Mouse (Mus musculus) heart, embryonic 16.5 days (tissue): ENCODE results near the gene Tprn. TPM values are rescaled to one million over a fixed set of nuclear protein-coding genes. Genes with fewer than 3 reads are reported as not detected.

Source experiments
- ATAC-seq: fragments of 200-750 bp; cut with Nextera tagmentation; replicated peaks from 2 replicates; pipeline ENCODE4 v1.8.0; 2017; ENCODE audit warnings: moderate number of reproducible peaks; ENCODE audit not compliant: insufficient read depth, low FRiP score; ENCODE audit errors: extremely low read depth
- H3K27ac ChIP-seq: fragments of 300-500 bp; sonication (generic); 2 replicates; pipeline ENCODE4 v1.5.1; 2014; ENCODE audit warnings: mild to moderate bottlenecking, low read length, control low read depth, moderate library complexity
- H3K27me3 ChIP-seq: fragments of 300-500 bp; sonication (generic); 2 replicates; pipeline ENCODE4 v1.6.1; 2014; ENCODE audit warnings: low read length, mixed read lengths; ENCODE audit not compliant: control insufficient read depth, insufficient read depth
- H3K36me3 ChIP-seq: fragments of 300-500 bp; sonication (generic); 2 replicates; pipeline ENCODE4 v1.6.1; 2014; ENCODE audit not compliant: control insufficient read depth, insufficient read depth
- H3K4me1 ChIP-seq: fragments of 300-500 bp; sonication (generic); 2 replicates; pipeline ENCODE4 v1.6.1; 2014; ENCODE audit warnings: low read length, mixed read lengths; ENCODE audit not compliant: control insufficient read depth, insufficient read depth
- H3K4me2 ChIP-seq: fragments of 300-500 bp; sonication (generic); 2 replicates; pipeline ENCODE4 v1.6.1; 2014; ENCODE audit warnings: low read depth, mild to moderate bottlenecking, control low read depth, low read length
- H3K4me3 ChIP-seq: fragments of 300-500 bp; sonication (generic); 2 replicates; pipeline ENCODE4 v1.5.1; 2014; ENCODE audit warnings: mild to moderate bottlenecking, control low read depth, low read length
- H3K9ac ChIP-seq: fragments of 300-500 bp; sonication (generic); 2 replicates; pipeline ENCODE4 v1.6.1; 2014; ENCODE audit warnings: low read length, control low read depth
- H3K9me3 ChIP-seq: fragments of 300-500 bp; sonication (generic); replicated peaks from 2 replicates; pipeline ENCODE4 v1.6.1; 2016; ENCODE audit warnings: low read length; ENCODE audit not compliant: control insufficient read depth
- WGBS: fragments of 180-500 bp; shearing (Covaris S2); extraction: QIAGEN DNeasy Blood & Tissue Kit; methylation state at CpG from one replicate; pipeline ENCODE4 v1.1.7; 2014; 5-methylcytosine and 5-hydroxymethylcytosine counted together
- polyA plus RNA-seq: library from polyadenylated mRNA; unstranded; fragments of >200 nt; fragmentation: Nextera tagmentation; extraction: Ambion mirVana; gene quantifications from 2 replicates; pipeline ENCODE4 v1.2.1, GENCODE M21; 2015

Tprn gene
- polyA plus RNA-seq, 1 experiment from 2014 or later: 5.9 TPM

DNA sequence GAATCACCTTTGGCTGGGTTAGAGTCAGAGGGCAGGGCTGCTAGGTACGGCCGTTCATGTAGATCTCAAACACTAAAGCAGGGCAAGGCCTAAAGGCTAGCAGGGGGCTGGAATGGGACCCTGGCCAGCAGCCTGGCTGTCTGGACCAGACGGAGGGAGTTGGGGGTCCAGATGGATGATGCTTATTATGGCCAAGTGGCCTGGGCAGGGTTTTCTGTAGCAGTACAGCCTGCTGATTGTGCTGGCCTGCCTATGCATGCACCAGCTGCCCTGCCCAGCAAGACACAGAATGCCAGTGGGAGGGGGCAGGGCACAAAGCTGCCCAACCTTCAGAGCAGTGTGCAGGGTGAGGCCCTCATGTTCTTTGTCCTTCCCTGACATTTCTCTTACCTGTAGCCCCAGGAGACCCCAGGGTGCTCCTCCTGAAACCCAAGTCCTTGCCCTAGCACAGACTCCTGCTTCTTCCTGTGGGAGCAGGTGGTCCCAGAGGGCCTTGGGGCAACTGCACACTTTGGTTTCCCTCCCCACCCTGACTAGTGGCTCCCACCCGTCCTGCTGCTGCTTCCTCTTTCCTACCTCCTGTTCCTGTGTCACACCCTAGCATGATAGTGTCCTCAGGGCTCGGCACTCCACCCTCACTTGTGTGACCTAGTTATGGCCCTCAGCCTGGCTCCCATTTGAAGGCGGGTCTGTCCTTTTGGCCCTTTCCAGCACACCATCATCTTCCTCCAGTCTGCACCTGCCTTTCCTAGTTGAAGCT lies 3.7 kb downstream of the Tprn start:
- no peaks in the 10 kb centered on the region for H3K9me3 ChIP-seq
- peaks cover 8% of the 10 kb centered on the region for H3K27me3 ChIP-seq
- no peak overlapping the region for H3K27ac ChIP-seq
- peaks cover 11% of the 10 kb centered on the region; the same call in 1 of the 2 replicates for H3K36me3 ChIP-seq
- peaks cover 37% of the 10 kb centered on the region for H3K4me1 ChIP-seq
- peak overlapping the region; percentile 17; the same call in 1 of the 2 replicates for H3K4me2 ChIP-seq
- ATAC-seq: no peak
- WGBS: 51% methylated on average over 6 of the region's 6 CpGs
- H3K4me3 ChIP-seq: no peak overlapping the region
- peak overlapping the region; percentile 45; the same call in 1 of the 2 replicates for H3K9ac ChIP-seq

- 36% methylated on average over 2 of the region's 2 CpGs for WGBS
- Histone ChIP-seq H3K27me3 (peaks cover 8% of the 10 kb centered on the region), H3K9me3 (no peaks in the 10 kb centered on the region), H3K27ac (no peak overlapping the region), H3K9ac (no peak overlapping the region), H3K4me1 (peaks cover 43% of the 10 kb centered on the region), H3K36me3 (peaks cover 11% of the 10 kb centered on the region; the same call in 1 of the 2 replicates), H3K4me3 (no peak overlapping the region), H3K4me2 (0 out of 2 replicates have a peak overlapping the region, but pooled peaks have one; percentile 13)
- no peak for ATAC-seq
Observed at GRCm38 (mm10) chr2:25266720-25267119, 4.3 kb downstream of the Tprn start.

- no peak for ATAC-seq
- Histone ChIP-seq H3K27ac (no peak overlapping the region), H3K4me1 (peaks cover 43% of the 10 kb centered on the region), H3K36me3 (peaks cover 11% of the 10 kb centered on the region; the same call in 1 of the 2 replicates), H3K9me3 (no peaks in the 10 kb centered on the region), H3K9ac (no peak overlapping the region), H3K27me3 (peaks cover 8% of the 10 kb centered on the region), H3K4me3 (no peak overlapping the region), H3K4me2 (no peak overlapping the region)
Observed at GRCm38 (mm10) chr2:25267241-25267640, 4.8 kb downstream of the Tprn start.

- no peak overlapping the region for H3K4me2 ChIP-seq
- H3K9me3 ChIP-seq: no peaks in the 10 kb centered on the region
- 67% methylated on average over 4 of the region's 4 CpGs for WGBS
- H3K27me3 ChIP-seq: peaks cover 8% of the 10 kb centered on the region
- H3K27ac ChIP-seq: no peak overlapping the region
- H3K36me3 ChIP-seq: peaks cover 11% of the 10 kb centered on the region; the same call in 1 of the 2 replicates
- no peak for ATAC-seq
- H3K4me3 ChIP-seq: no peak overlapping the region
- H3K9ac ChIP-seq: no peak overlapping the region
- peaks cover 43% of the 10 kb centered on the region for H3K4me1 ChIP-seq
Observed at GRCm38 (mm10) chr2:25267746-25268309, 5.4 kb downstream of the Tprn start.

GRCm38 (mm10) chr2:25271827-25272511 lies 9.6 kb downstream of the Tprn start, which contains the start of the genes Ssna1 and Anapc2:
TSS of gene Ssna1 (minus strand) at chr2:25272438.
TSS of gene Anapc2 (plus strand) at chr2:25272478.
- peak within 1 kb of the TSS; percentile 78 for H3K4me3 ChIP-seq
- peak within 1 kb of the TSS; percentile 96 for H3K4me2 ChIP-seq
- peaks cover 33% of the 10 kb centered on the region for H3K36me3 ChIP-seq
- peak within 1 kb of the TSS; percentile 82 for H3K9ac ChIP-seq
- peak within 1 kb of the TSS; percentile 86 for H3K27ac ChIP-seq
- no peaks in the 10 kb centered on the region for H3K9me3 ChIP-seq
- H3K27me3 ChIP-seq: no peaks in the 10 kb centered on the region
- whole genome bisulfite sequencing: under 1% methylated on average over 55 of the region's 55 CpGs
- ATAC-seq: peak; percentile 96
- peaks cover 25% of the 10 kb centered on the region for H3K4me1 ChIP-seq

DNA sequence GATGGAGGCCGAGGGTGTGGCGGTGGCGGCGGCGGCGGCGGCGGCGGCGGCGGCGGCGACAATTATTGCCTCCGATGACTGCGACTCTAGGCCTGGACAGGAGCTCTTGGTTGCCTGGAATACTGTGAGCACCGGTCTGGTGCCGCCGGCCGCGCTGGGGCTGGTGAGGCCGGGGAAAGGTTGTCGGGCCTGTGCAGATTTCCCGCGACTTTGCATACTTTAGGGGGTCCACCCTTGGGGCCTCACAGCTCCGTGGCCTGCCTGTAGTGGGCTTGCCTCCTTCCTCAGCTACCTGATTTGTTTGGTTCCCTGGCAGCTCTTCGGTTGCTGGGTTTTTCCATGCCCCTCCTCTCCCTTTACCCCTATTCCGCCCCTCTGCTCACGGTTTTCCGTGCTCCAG lies 10.1 kb downstream of the Tprn start:
- Histone ChIP-seq H3K36me3 (peaks cover 35% of the 10 kb centered on the region), H3K9me3 (no peaks in the 10 kb centered on the region), H3K9ac (peak overlapping the region; percentile 82), H3K4me3 (peak overlapping the region; percentile 78), H3K4me1 (peaks cover 19% of the 10 kb centered on the region), H3K4me2 (peak overlapping the region; percentile 96), H3K27me3 (no peaks in the 10 kb centered on the region), H3K27ac (peak overlapping the region; percentile 65)
- 0% methylated on average over 23 of the region's 29 CpGs for WGBS
- peak; percentile 47 for ATAC-seq

DNA sequence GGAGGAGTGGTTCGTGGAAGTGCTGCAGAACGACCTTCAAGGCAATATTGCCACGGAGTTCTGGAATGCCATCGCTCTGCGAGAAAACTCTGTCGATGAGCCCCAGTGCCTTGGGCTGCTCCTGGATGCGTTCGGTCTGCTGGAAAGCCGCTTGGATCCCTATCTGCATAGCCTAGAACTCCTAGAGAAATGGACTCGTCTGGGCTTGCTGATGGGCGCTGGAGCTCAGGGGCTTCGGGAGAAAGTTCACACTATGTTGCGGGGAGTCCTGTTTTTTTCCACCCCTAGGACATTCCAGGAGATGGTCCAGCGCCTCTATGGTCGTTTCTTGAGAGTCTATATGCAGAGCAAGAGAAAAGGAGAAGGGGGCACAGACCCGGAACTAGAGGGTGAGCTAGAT lies 10.6 kb downstream of the Tprn start:
- H3K9me3 ChIP-seq: no peaks in the 10 kb centered on the region
- H3K4me2 ChIP-seq: peak overlapping the region; percentile 96
- H3K27me3 ChIP-seq: no peaks in the 10 kb centered on the region
- peak overlapping the region; percentile 82 for H3K9ac ChIP-seq
- H3K4me1 ChIP-seq: peaks cover 17% of the 10 kb centered on the region
- H3K27ac ChIP-seq: peak overlapping the region; percentile 65
- 32% methylated on average over 16 of the region's 16 CpGs for WGBS
- peak overlapping the region; percentile 78 for H3K4me3 ChIP-seq
- peaks cover 40% of the 10 kb centered on the region for H3K36me3 ChIP-seq
- ATAC-seq: no peak

GRCm38 (mm10) chr2:25278928-25279882 lies 16.8 kb downstream of the Tprn start:
- H3K4me2 ChIP-seq: no peak overlapping the region
- ATAC-seq: peak; percentile 58; the same call in 1 of the 2 replicates

More at GRCm38 (mm10) chr2:25278928-25279882, 16.8 kb downstream of the Tprn start:
- Histone ChIP-seq H3K27me3 (no peaks in the 10 kb centered on the region), H3K4me1 (no peaks in the 10 kb centered on the region), H3K27ac (no peak overlapping the region), H3K9ac (no peak overlapping the region), H3K36me3 (peaks cover 72% of the 10 kb centered on the region), H3K4me3 (no peak overlapping the region), H3K9me3 (no peaks in the 10 kb centered on the region)
- 60% methylated on average over 13 of the region's 13 CpGs for WGBS
